Mouse (Mus musculus) thymus, adult 2 months (tissue): ENCODE results near the gene Acsl6.

Experiments
- CTCF ChIP-seq: fragments of 200-500 bp; IDR thresholded peaks from 2 replicates; pipeline ENCODE4 v1.5.1; 2012; ENCODE audit warnings: mild to moderate bottlenecking, control low read depth, low read length, moderate library complexity, borderline replicate concordance; ENCODE audit not compliant: control insufficient read depth, poor library complexity, insufficient read depth; ENCODE audit errors: extremely low read depth
- POLR2A ChIP-seq: fragments of 200-500 bp; IDR thresholded peaks from 2 replicates; pipeline ENCODE4 v1.6.1; 2012; ENCODE audit warnings: mild to moderate bottlenecking, low read length, control low read depth, moderate library complexity; ENCODE audit not compliant: control insufficient read depth, poor library complexity, insufficient read depth; ENCODE audit errors: extremely low read depth

- TF ChIP-seq CTCF (no peak), POLR2A (no peak)
These were observed 9.4 kb upstream of the Acsl6 start for GRCm38 (mm10) chr11:54293980-54294807.
